Mouse (Mus musculus) T-cell, adult 2 months (primary cell): Measurements from ENCODE around the gene Mapre1.
A peak's percentile ranks its signal among the peaks of the same experiment; 100 is the strongest.

Experiments used
- DNase-seq: peaks from one replicate; pipeline ENCODE4 v3.0.0; 2022; ENCODE audit warnings: low spot score

Mapre1 gene

DNA sequence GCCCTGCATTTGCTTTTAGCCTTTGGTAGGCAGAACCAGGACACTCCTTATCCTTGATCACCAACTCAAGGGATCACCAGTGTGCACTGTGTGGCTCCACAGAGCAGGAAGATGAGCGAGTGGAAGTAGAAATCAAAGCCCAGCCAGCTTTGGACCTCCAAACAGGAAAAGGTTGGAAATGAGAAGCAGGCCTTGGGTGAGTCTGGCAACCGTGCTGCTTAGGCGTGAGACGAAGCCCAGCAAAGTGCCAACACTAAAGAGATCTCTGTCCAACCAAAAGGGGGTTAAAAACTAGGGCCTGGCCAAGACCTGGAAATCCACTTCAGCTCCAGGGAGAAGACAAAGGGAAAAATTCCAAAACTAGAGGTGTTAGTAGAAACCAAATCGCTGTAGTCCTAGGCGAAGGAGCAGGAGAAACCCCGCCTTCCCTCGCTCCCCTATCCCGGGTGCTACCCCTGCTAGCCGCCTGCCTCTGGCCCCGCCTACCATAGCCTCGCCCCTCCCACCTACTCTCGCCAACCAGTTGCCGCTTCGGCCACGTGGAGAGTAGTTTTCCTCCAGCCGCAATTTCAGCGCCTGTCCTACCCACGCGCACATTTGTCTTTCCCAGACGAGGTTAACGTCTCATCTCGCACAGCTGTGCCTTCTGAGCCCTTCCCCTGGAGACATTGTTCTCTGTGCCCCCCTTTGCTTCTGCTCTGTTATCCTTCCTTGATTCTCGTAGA is 37.7 kb downstream of the Mapre1 start:
- DNase-seq, result peak; percentile 61

DNA sequence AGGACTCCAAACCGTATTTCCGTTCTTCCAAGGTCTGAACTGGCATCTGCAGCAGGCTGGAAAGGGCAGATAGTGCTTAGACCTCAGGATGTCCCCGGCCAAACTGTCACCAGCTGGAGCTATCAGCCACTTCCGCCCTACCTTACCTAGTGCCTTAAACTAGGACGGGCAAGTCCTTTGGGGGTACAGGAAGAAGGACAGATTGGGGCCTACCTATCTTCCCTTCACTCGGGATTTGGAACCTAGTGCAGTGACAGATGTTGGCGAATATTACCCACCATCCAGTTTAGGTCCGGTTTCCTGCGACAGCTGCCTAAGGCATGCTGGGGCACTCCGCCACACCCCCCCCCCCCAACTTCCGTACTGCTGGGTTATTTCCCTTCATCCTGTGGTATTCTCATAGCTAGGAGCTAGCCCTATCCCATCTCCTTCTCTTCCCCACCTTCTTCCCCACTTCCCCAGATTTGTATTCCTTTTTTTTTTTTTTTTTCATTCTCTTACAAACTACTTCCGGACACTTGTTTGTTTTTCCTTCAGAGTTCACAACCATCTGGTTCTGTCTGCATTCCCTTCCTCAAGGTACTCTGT is 38.4 kb downstream of the Mapre1 start, which contains the start of gene Efcab8:
Gene Efcab8, plus strand, starts transcription at position 538 of the 588 bp plus-strand sequence.
- DNase-seq, result peak; percentile 28

DNA sequence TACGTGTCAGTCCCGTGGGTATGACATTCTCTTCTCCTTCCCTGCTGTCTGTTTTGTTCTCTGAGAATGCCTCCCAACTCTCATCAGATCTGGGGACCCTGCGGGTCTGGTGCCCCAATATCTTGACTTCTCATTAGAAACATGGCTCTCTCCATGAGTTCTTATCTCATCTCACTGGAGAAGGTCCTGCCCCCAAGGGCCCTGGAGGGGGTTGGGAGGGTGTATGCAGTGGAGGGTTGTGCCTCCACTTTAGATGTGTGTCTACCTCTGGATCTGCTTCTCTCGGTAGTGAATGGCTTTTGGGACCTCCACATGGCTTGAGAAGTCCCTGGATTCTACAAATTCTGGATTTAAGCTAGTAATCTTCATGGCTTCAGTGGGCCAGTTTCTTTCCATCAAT is 40.1 kb downstream of the Mapre1 start:
- DNase-seq, result no peak

DNA sequence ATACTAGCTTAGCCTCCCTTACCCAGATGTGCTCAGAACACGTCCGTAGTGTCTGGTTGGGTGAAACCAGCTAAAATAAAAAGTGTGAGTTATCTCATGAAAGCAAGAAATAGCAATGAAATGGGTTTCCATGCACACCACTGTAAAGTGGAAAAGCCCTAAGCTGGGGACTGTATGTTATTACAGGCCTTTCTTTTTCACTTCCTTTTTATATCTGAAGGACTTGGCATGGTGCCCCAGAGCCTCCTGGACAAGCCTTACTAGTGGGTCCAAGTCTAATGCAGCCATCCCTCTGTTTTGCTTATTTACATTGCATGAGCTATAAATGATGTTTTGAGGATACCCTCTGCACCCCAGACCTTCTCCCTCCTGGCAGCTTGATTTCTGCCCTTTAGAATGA is 43.6 kb downstream of the Mapre1 start:
- no peak for DNase-seq

- DNase-seq, result no peak
Measured at GRCm38 (mm10) chr2:153793366-153793765, 52.3 kb downstream of the Mapre1 start.

DNA sequence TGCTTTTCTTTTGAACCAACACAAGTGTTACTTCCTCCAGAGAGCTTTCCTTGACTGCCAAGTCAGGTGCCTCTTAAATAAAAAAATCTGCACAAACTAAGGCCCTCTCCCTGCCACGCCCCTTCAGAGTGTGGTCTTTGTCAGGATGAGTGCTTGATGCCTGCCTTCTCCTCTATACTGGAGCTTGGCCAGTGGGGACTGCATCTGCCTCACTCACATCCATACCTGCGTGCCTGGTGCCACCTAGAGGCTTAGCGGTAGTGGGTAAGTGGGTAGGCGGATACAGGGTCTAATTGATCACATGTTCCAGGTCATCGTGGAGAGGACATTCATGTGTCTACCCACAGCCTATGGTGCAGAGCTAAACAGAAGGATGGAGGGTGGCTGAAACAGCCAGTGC is 54.0 kb downstream of the Mapre1 start:
- DNase-seq, result no peak

GRCm38 (mm10) chr2:153807464-153807863 is 66.4 kb downstream of the Mapre1 start:
- DNase-seq, result peak; percentile 27

DNA sequence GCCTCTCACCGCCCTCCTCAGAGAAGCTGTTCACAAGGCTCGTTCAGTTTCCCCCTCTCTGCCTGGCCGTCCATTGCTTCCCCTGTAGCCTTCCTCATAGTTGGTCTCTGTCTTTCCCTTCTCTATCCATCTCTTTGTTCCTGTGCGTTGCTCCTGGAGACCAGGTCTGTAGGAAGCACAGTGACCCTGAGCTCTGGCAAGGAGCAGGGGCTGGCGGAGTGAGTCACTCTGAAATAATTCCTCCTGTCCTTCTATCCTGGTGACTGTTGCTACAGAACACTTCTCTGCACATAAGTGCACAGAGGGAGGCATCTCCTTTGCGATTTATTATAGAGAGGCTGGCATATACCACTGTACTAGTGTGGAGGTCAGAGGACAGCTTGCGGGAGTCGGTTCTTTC is 67.1 kb downstream of the Mapre1 start:
- no peak for DNase-seq

DNA sequence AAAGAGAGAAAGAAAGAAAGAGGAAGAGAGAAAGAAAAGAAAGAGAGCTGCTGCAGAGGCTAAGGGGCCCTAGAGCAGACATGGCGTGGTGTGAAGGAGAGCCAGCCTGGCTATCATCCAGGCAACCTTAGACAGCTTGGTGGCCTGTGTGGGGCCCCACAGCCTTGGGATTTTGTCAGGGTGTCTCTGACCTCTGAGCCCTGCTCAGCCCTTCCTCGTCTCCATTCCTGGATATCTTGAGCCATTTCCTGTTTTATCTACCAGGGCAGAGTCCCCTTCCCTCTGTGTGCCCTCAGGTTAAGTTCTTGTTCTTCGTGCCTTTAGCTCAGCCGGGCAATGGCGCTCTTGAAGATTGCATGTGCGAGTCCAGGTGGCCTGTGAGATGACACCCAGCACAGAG is 67.8 kb downstream of the Mapre1 start:
- DNase-seq, result no peak

DNA sequence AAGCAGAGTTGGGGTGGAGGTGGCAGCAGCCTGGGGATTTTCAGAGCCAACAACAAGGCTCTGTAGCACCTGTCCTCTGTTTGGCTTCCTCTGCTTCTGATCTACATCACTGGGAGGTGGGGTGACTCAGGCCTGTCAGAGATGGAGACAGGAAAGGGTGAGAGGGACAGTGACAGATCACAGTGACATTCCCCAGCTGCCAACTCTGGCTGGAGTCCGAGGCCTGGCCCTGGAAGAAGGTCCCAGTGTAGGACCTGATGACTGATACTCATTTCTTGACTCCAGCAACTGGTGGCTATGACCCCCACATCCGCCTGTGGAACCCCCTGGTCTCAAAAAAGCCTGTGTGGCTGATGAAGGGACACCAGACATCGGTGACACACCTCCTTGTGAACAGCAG is 68.8 kb downstream of the Mapre1 start:
- DNase-seq, result no peak

DNA sequence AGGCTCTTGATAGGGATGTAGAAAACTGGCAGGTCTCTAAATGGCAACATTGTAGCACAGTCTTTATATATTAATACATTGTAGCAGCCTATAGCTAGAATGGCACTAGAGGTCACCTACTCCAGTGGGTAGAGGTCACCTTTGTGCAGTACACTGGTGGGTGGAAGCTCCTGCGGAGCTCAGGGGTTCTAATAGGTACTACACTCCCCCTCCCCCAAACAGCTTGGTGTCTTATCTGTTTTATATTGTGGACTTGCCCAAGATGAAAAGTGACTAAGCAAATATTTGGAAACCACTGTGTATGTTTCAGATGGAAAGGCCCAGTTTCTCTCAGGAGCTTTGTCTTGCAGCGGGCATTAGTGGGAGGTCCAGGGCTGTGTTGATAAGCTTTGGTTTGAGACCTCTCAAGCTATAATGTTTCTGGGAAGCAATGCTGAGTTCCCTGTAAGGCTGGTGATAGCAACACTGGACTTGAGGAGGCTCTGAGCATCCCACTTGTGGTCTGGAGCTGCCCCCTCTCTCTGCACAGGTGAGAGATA is 81.0 kb downstream of the Mapre1 start:
- no peak for DNase-seq
